Mouse (Mus musculus): ENCODE results near the gene Ankrd63. TPM values are rescaled to one million over a fixed set of nuclear protein-coding genes. Genes with fewer than 3 reads are reported as not detected.

The Ankrd63 gene
- polyA plus RNA-seq, 1 experiment from 2014 or later, result not detected

DNA sequence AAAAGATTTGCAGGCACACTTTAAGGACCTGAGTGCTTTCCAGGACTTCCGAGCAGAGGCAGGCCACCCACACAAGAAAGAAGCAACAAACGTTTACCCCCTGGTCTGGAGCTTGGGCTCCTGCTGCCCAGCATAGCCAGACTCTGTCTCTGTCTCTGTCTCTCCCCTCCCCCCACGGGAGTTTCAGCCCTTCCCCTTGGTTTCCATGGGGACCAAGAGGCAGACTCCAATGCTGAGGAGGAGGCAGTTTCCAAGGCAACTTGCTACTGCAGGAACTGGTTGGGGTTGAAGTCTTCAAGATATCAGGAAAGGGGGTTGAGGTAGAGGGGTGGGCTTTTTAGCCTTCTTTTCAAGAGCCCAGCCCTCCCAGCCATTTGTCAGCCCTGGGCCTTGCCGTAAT is 10.5 kb upstream of the Ankrd63 start:
- H3K27ac ChIP-seq (replicated peaks), result no peak overlapping the region
- H3K27me3 ChIP-seq (ENCODE audit: low read depth, poor library complexity, severe bottlenecking), result peaks cover 76% of the 10 kb centered on the region
- DNase-seq (ENCODE audit: low spot score), result peak; percentile 54
- peaks cover 49% of the 10 kb centered on the region for H3K4me1 ChIP-seq
- 32% methylated on average over 4 of the region's 4 CpGs for WGBS
- no peaks in the 10 kb centered on the region for H3K9me3 ChIP-seq (replicated peaks)
- no peak overlapping the region for H3K4me3 ChIP-seq
- no peaks in the 10 kb centered on the region for H3K36me3 ChIP-seq

DNA sequence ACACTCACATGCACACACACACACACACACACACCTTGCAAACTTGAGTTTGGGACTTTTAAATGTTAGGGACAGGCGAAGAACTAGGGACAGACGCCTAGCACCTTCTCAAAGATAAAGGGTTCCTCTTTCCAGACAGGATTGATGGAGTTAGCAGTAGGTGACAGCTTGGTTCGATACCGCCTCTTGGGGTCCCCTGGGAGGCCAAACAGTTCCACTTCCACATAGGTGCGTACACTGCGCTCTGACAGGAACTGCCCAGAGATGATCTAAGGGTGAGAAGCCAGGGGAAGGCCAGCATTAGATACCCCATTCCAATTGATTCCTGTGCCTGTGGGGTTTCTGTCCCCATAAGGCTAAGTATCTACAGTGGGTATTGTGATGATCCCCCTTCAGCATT is 9.9 kb upstream of the Ankrd63 start:
- Histone ChIP-seq H3K36me3 (no peaks in the 10 kb centered on the region), H3K27me3 (ENCODE audit: low read depth, poor library complexity, severe bottlenecking) (peaks cover 76% of the 10 kb centered on the region), H3K4me1 (peaks cover 50% of the 10 kb centered on the region), H3K9me3 (replicated peaks) (no peaks in the 10 kb centered on the region), H3K27ac (replicated peaks) (no peak overlapping the region), H3K4me3 (no peak overlapping the region)
- WGBS, result 90% methylated on average over 6 of the region's 6 CpGs
- no peak for DNase-seq (ENCODE audit: low spot score)

DNA sequence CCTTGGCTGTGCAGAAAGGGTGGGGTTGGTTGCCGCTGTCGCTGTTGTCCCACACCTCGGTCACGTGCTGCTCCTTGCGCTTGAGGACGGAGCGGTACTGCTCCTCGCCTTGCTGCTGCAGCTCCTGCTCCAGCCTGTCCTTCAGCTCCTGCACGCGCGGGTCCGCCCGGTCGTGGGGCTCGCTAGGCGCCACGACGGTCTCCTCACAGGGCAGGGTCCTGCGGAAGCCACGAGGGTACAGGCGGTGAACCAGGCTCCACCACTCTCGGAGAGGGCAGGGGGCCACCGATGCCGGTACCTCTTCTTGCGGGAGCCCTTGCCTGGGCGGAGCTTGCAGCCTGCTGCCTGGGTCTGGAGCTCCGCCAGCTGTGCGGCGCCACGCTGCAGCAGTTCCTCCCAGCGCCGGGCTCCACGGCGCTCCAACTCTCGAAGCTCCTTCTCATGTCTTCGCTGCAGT is 7.3 kb upstream of the Ankrd63 start:
- H3K27ac ChIP-seq (replicated peaks), result peak overlapping the region; percentile 65; the same call in 1 of the 2 replicates
- peaks cover 55% of the 10 kb centered on the region for H3K4me1 ChIP-seq
- peaks cover 90% of the 10 kb centered on the region for H3K27me3 ChIP-seq (ENCODE audit: low read depth, poor library complexity, severe bottlenecking)
- H3K4me3 ChIP-seq, result peak overlapping the region; percentile 57
- no peaks in the 10 kb centered on the region for H3K9me3 ChIP-seq (replicated peaks)
- peak; percentile 71 for DNase-seq (ENCODE audit: low spot score)
- WGBS, result under 1% methylated on average over 36 of the region's 36 CpGs
- no peaks in the 10 kb centered on the region for H3K36me3 ChIP-seq

- WGBS, result 39% methylated on average over 4 of the region's 4 CpGs
- H3K4me3 ChIP-seq, result no peak overlapping the region
- H3K27me3 ChIP-seq (ENCODE audit: low read depth, poor library complexity, severe bottlenecking), result peaks cover 92% of the 10 kb centered on the region
- no peak for DNase-seq (ENCODE audit: low spot score)
- H3K36me3 ChIP-seq, result no peaks in the 10 kb centered on the region
- H3K9me3 ChIP-seq (replicated peaks), result no peaks in the 10 kb centered on the region
- peaks cover 53% of the 10 kb centered on the region for H3K4me1 ChIP-seq
- no peak overlapping the region for H3K27ac ChIP-seq (replicated peaks)
Measured at GRCm38 (mm10) chr2:118709655-118710221, 6.0 kb upstream of the Ankrd63 start.

- Histone ChIP-seq H3K36me3 (no peaks in the 10 kb centered on the region), H3K27ac (replicated peaks) (no peak overlapping the region), H3K27me3 (ENCODE audit: low read depth, poor library complexity, severe bottlenecking) (peaks cover 100% of the 10 kb centered on the region), H3K4me3 (no peak overlapping the region), H3K9me3 (replicated peaks) (no peaks in the 10 kb centered on the region), H3K4me1 (peaks cover 52% of the 10 kb centered on the region)
- WGBS, result 82% methylated on average over 4 of the region's 4 CpGs
- DNase-seq (ENCODE audit: low spot score), result no peak
Measured at GRCm38 (mm10) chr2:118708472-118708871, 4.7 kb upstream of the Ankrd63 start.

DNA sequence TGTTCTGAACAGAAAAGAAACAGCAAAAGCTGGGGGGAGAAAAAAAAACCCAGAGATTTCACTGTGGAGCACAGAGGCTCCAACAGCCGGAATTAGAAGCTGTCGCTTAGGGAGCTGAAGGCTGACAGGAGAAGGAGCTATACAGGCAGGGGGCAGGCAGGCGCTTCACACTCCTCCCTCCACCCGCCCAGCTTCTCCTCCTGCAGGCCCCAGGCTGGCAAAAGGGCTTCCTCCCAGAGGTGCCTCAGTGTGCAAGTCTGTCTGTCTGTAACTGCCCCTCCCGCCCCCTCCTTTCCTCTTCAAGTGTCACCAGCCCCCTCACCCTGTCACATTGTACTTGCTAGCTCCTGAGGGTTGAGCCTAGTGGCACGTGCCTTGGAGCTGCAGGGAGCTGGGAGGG is 2.7 kb upstream of the Ankrd63 start:
- peaks cover 56% of the 10 kb centered on the region for H3K4me1 ChIP-seq

DNA sequence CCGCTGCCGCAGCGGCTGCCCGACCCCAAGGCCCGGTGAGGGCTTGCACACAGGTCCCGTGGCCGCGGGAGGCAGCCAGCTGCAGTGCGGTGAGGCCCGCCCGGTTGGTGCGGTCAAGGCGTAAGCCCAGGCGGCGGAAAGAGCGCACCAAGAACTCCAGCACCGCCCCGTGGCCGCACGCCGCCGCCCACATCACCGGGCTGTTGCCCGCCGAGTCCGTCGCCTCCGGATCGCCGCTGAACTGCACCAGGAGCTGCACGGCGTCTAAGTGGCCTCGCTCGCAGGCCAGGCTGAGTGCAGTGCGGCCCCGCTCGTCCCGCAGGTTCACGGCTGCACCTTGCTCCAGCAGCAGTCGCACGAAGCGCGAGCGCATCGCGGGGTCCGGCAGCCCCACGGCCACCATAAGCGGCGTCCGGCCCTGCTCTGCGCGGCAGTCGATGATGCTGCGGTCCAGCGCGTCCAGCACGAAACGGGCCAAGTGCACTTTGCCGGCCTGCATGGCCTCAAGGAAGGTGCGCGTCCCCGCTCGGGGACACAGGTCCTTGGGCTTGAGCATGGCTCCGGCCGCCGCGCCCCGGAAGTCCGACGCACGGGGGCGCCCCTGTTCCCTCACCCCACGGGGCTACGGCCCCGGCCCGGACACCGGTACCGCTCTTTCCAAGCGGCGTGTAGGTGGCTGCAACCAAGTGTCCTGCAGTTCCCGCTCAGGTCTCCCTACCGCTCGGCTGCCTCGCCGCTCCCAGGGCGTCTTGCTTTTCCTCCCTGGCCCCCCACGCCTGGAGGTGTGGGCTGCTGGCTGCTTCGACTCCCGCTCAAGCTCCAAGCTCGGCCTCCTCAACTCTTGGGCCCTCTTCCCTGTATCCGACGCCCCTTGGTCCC is 641 bp downstream of the Ankrd63 start:
- Histone ChIP-seq H3K27me3 (ENCODE audit: low read depth, poor library complexity, severe bottlenecking) (peaks cover 99% of the 10 kb centered on the region), H3K4me1 (peaks cover 50% of the 10 kb centered on the region)
- DNase-seq (ENCODE audit: low spot score), result peak; percentile 74

More for the DNA sequence above, 2.7 kb upstream of the Ankrd63 start:
- H3K27me3 ChIP-seq (ENCODE audit: low read depth, poor library complexity, severe bottlenecking), result peaks cover 100% of the 10 kb centered on the region
- H3K36me3 ChIP-seq, result no peaks in the 10 kb centered on the region
- 3% methylated on average over 6 of the region's 6 CpGs for WGBS
- H3K9me3 ChIP-seq (replicated peaks), result no peaks in the 10 kb centered on the region
- no peak overlapping the region for H3K4me3 ChIP-seq
- no peak overlapping the region for H3K27ac ChIP-seq (replicated peaks)
- DNase-seq (ENCODE audit: low spot score), result no peak

DNA sequence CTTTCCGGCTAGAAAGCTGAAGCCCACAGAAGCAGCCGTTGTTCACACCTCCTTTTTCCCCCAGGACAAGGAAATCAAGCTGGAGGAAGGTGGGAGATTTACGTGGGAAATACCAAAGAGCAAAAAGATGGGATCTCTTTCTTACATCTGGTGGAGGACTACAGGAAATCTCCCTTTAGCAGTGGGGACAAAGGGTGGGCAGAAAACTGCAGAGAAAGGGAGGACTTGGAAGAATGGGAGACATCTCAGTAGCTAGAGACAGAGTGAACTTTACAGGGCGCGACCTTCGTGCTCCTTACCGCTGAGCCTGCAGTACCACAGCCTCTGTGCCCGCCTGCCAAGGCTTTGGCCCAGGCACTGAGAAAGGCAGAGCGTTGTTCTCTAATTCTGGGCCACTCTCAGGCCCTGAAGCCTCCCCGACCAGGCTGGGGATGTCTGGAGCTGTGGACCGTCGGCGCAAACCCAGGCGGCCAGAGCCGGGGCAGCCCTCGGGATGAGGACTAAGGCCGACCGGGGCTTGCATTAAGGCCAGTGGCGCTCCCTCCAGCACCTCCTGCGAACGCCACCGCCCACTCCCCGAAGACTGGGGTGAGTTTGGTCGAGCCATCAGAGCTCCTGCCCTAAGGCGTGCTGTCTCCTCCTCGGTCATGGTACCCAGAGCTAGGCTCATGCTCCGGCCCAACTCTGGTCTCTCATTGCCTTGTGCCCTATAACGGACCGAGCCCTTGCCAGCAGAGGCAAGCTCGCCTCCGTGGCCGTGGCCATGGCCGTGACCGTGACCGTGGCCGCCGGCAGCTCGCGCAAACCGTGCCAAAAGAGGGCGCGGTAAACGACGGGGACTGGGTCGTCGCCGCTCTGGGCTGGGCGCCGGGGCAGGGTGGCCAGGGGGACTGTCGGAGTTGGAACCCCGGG is 1.5 kb downstream of the Ankrd63 start:
- 0 out of 2 replicates have a peak overlapping the region, but pooled peaks have one; percentile 13 for H3K27ac ChIP-seq (replicated peaks)
- 2% methylated on average over 51 of the region's 51 CpGs for WGBS
- no peaks in the 10 kb centered on the region for H3K9me3 ChIP-seq (replicated peaks)
- no peaks in the 10 kb centered on the region for H3K36me3 ChIP-seq
- H3K4me1 ChIP-seq, result peaks cover 50% of the 10 kb centered on the region
- DNase-seq (ENCODE audit: low spot score), result peak; percentile 59
- peaks cover 99% of the 10 kb centered on the region for H3K27me3 ChIP-seq (ENCODE audit: low read depth, poor library complexity, severe bottlenecking)
- peak overlapping the region; percentile 54 for H3K4me3 ChIP-seq

More for the DNA sequence above, 641 bp downstream of the Ankrd63 start:
- Histone ChIP-seq H3K27ac (replicated peaks) (0 out of 2 replicates have a peak overlapping the region, but pooled peaks have one; percentile 13), H3K36me3 (no peaks in the 10 kb centered on the region), H3K9me3 (replicated peaks) (no peaks in the 10 kb centered on the region), H3K4me3 (peak overlapping the region; percentile 54)
- under 1% methylated on average over 93 of the region's 93 CpGs for WGBS

DNA sequence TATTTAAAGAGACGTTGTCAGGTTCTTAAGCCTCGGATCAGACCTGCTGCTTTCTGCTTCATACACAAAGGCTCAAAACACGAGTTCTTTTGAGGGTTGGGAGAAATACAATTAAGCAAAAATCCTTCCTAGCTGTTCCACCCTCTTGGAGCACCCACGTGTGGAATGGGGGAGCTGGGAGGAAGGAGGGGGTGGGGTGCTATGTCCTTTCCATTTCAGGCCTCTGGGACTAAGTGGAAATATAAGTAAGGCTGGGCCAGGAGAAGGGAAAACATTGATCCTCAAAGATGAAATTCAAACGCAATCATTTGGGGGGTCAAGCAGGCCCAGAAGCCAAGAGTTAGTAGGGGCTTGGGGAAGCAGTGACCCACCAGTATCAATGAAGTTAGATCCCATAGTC is 2.6 kb downstream of the Ankrd63 start:
- peak overlapping the region; percentile 39; the same call in 1 of the 2 replicates for H3K4me3 ChIP-seq

DNA sequence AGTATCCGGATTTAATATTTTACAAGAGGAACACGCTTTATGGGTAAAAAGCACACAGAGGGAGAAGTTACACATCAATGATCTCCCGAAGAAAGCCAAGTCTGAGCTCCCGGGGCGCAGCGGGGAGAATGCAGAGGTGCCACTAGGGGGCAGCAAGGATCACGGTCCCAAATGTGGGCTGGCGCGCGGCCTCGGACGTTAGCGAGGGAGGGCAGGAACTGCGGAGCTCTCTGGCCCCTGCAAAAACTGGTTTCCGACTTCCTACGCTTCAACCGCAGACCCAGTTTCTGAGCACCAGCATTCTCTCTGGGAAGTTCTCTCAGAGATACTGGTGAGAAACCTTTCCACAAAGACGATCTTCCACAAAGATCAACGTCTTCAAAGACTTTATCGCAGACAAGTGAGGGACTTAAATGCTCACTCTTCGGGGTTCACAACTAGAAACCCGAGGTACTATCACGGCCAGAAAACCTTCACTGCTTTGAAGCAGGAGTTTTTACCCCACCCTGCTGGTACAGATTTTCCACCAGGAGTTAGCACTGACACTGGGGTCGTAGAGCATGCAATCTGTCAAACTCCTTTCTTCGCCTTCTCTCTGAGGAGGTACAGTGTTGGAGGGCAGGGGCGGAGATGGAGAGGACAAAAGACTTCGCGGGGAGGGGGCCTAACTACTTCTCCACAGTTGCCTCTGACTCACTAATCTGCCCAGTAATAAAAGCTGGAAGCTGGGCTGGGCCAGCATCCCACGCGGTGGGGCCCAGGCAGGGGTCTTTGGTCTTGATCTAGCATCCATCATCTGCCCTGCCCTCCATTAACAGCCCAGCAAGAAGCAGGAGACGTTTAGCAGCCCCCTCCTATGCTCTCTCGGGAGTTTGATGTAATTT is 3.3 kb downstream of the Ankrd63 start:
- Histone ChIP-seq H3K27ac (replicated peaks) (no peak overlapping the region), H3K9me3 (replicated peaks) (no peaks in the 10 kb centered on the region), H3K27me3 (ENCODE audit: low read depth, poor library complexity, severe bottlenecking) (peaks cover 97% of the 10 kb centered on the region), H3K36me3 (no peaks in the 10 kb centered on the region), H3K4me1 (peaks cover 38% of the 10 kb centered on the region), H3K4me3 (peak overlapping the region; percentile 39)
- peak; percentile 87 for DNase-seq (ENCODE audit: low spot score)
- 2% methylated on average over 32 of the region's 32 CpGs for WGBS

More for the DNA sequence above, 2.6 kb downstream of the Ankrd63 start:
- no peak for DNase-seq (ENCODE audit: low spot score)
- peaks cover 99% of the 10 kb centered on the region for H3K27me3 ChIP-seq (ENCODE audit: low read depth, poor library complexity, severe bottlenecking)
- WGBS, result 3% methylated on average over 5 of the region's 5 CpGs
- H3K4me1 ChIP-seq, result peaks cover 40% of the 10 kb centered on the region
- no peaks in the 10 kb centered on the region for H3K9me3 ChIP-seq (replicated peaks)
- no peak overlapping the region for H3K27ac ChIP-seq (replicated peaks)
- H3K36me3 ChIP-seq, result no peaks in the 10 kb centered on the region

DNA sequence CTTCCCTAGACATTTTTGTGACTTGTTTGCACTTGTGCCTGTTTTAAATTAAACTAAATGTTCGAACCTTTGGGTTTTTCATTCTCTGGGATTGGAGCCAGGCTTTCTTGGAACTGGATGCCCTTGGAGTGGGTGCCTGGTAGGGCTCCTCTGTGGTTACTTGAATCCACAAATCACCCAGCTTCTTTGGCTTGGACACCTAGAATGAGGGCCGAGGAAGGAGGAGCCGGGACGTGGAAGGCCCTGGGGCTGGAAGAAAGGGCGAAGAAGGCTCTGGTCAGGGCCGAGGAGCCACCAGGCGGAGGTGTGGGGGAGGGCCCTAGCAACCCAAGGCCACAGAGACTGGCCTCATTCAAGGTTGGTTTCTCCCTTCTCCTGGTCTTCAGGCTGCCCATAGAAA is 5.8 kb downstream of the Ankrd63 start:
- Histone ChIP-seq H3K4me3 (no peak overlapping the region), H3K27me3 (ENCODE audit: low read depth, poor library complexity, severe bottlenecking) (peaks cover 97% of the 10 kb centered on the region), H3K9me3 (replicated peaks) (no peaks in the 10 kb centered on the region), H3K4me1 (peaks cover 21% of the 10 kb centered on the region), H3K36me3 (no peaks in the 10 kb centered on the region), H3K27ac (replicated peaks) (no peak overlapping the region)
- DNase-seq (ENCODE audit: low spot score), result no peak
- WGBS, result 38% methylated on average over 7 of the region's 7 CpGs

All from midbrain, embryonic 10.5 days (tissue).